Mouse (Mus musculus) hindbrain, postnatal 0 days (tissue): ENCODE measurements at regions not wholly inside any gene's neighbourhood (a gene's known extent, or its start where the extent isn't known, plus 50 kb on each side); places are given as distances from the start of the nearest gene placed in this dataset.

Experiments
- ATAC-seq: fragments of 200-750 bp; cut with Nextera tagmentation; 2 replicates; pipeline ENCODE4 v1.8.0; 2017; ENCODE audit warnings: mild to moderate bottlenecking, moderate TSS enrichment, moderate library complexity
- DNase-seq: peaks from one replicate; pipeline ENCODE4 v3.0.0-alpha.2; 2015; ENCODE audit warnings: low spot score
- H3K27ac ChIP-seq: fragments of 300-500 bp; sonication (generic); 2 replicates; pipeline ENCODE4 v1.5.1; 2014; ENCODE audit warnings: mild to moderate bottlenecking
- H3K27me3 ChIP-seq: fragments of 300-500 bp; sonication (generic); 2 replicates; pipeline ENCODE4 v1.6.1; 2014; ENCODE audit warnings: low read length, mixed read lengths; ENCODE audit not compliant: insufficient read depth
- H3K36me3 ChIP-seq: fragments of 300-500 bp; sonication (generic); 2 replicates; pipeline ENCODE4 v1.6.1; 2014; ENCODE audit warnings: low read length, mixed read lengths; ENCODE audit not compliant: insufficient read depth
- H3K4me1 ChIP-seq: fragments of 300-500 bp; sonication (generic); 2 replicates; pipeline ENCODE4 v1.6.1; 2014; ENCODE audit warnings: antibody characterized with exemption, low read length, mixed read lengths; ENCODE audit not compliant: insufficient read depth
- H3K4me2 ChIP-seq: fragments of 300-500 bp; sonication (generic); 2 replicates; pipeline ENCODE4 v1.6.1; 2014; ENCODE audit warnings: low read depth, mild to moderate bottlenecking, low read length, moderate library complexity, mixed read lengths
- H3K4me3 ChIP-seq: fragments of 300-500 bp; sonication (generic); 2 replicates; pipeline ENCODE4 v1.5.1; 2014; ENCODE audit warnings: low read length
- H3K9ac ChIP-seq: fragments of 300-500 bp; sonication (generic); replicated peaks from 2 replicates; pipeline ENCODE4 v1.6.1; 2014; ENCODE audit warnings: mild to moderate bottlenecking, low read length, moderate library complexity, mixed read lengths
- H3K9me3 ChIP-seq: fragments of 300-500 bp; sonication (generic); 2 replicates; pipeline ENCODE4 v1.6.1; 2016; ENCODE audit warnings: low read length, mixed read lengths
- CTCF ChIP-seq: IDR thresholded peaks from 2 replicates; pipeline ENCODE4 v1.5.1; 2016; ENCODE audit warnings: antibody characterized with exemption, control low read depth, low read depth
- WGBS: fragments of 180-500 bp; shearing (Covaris S2); extraction: QIAGEN DNeasy Blood & Tissue Kit; methylation state at CpG from one replicate; pipeline ENCODE4 v1.1.7; 2014; 5-methylcytosine and 5-hydroxymethylcytosine counted together

DNA sequence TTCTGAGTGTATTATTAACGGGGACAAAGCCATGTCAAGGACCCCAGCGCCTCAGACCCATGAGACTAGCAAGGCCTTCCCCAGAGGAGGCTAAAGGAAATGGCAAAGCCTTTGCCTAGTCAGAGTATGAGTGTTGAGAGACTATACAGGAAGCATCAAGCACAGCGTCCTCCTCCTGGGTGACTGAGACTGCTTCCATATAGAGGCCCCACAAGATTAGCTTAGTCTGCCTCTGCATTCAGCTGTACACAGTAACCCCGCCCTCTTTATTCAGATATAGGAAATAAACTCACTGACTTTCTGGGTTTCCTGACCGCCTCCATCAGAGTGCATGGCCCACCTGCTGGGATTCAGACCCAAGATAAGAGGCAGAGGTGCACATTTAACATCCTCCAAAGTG is 192.8 kb upstream of the Hes1 start:
- Histone ChIP-seq H3K36me3 (no peaks in the 10 kb centered on the region), H3K4me1 (no peaks in the 10 kb centered on the region), H3K27ac (no peak overlapping the region), H3K9me3 (no peaks in the 10 kb centered on the region), H3K4me2 (no peak overlapping the region), H3K4me3 (no peak overlapping the region), H3K9ac (no peak overlapping the region), H3K27me3 (no peaks in the 10 kb centered on the region)
- no peak for TF ChIP-seq CTCF
- 87% methylated on average over 5 of the region's 5 CpGs for WGBS
- ATAC-seq (no peak), DNase-seq (no peak)

DNA sequence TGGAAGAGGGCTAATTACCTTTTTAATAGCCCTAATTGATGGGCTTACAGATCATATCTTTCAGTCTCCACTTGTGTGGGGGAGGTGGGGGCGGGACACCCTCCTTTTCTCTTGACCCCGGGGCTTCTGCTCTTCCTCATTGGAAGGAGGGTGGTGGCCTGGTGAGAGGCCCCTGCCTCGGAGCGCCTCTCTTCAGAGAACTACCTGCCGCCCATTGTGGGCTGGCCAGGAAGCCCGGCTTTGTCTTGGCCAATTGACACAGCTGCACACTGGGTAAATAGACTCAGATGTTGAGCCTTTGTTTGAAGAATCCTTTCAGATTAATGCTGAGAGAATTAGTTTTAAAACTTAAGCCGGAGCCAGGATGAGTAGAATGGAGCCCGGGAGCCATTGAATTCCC is 188.0 kb upstream of the Hes1 start:
- Histone ChIP-seq H3K4me1 (no peaks in the 10 kb centered on the region), H3K36me3 (no peaks in the 10 kb centered on the region), H3K9ac (no peak overlapping the region), H3K27ac (no peak overlapping the region), H3K27me3 (no peaks in the 10 kb centered on the region), H3K4me2 (no peak overlapping the region), H3K4me3 (no peak overlapping the region), H3K9me3 (no peaks in the 10 kb centered on the region)
- DNase-seq (no peak), ATAC-seq (no peak)
- TF ChIP-seq CTCF = no peak
- 21% methylated on average over 8 of the region's 8 CpGs for WGBS

DNA sequence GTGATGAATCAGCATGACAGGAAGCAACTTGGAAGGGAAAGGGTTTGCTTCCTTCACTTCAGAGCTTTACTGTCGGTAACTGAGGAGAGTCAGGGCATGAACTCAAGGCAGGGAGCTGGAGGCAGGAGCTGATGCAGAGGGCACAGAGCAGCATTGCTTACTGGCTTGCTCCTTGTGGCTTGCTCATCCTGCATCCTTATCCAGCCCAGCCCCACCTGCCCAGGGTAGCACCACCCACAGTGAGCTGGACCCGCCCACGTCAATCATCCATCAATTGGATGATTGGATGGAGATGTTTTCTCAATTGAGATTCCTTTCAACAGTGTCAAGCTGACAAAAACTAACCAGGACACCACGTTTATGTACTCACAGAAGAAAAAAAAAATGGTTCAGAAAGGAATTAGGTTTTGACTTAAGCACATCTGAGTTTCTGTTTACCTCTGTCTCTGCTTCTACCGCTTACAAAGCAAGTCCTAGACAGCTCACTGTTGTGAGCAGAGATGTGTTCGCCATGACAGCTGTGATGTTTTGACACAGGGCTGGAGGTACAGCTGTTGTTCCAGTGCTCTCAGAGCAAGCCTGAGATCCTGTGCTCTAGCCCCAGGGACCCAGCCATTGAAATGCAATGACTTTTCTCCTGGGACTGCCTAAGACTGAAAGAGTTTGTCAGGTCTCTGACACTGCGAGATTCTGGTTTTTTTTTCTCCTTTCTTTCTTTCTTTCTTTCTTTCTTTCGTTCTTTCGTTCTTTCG is 186.6 kb upstream of the Hes1 start:
- H3K36me3 ChIP-seq = no peaks in the 10 kb centered on the region
- no peak overlapping the region for H3K4me2 ChIP-seq
- H3K4me3 ChIP-seq = no peak overlapping the region
- 26% methylated on average over 10 of the region's 10 CpGs for WGBS
- no peaks in the 10 kb centered on the region for H3K27me3 ChIP-seq
- no peaks in the 10 kb centered on the region for H3K9me3 ChIP-seq
- peaks cover 6% of the 10 kb centered on the region for H3K4me1 ChIP-seq
- DNase-seq (no peak), ATAC-seq (no peak)
- no peak overlapping the region for H3K27ac ChIP-seq
- TF ChIP-seq CTCF = no peak
- no peak overlapping the region for H3K9ac ChIP-seq

DNA sequence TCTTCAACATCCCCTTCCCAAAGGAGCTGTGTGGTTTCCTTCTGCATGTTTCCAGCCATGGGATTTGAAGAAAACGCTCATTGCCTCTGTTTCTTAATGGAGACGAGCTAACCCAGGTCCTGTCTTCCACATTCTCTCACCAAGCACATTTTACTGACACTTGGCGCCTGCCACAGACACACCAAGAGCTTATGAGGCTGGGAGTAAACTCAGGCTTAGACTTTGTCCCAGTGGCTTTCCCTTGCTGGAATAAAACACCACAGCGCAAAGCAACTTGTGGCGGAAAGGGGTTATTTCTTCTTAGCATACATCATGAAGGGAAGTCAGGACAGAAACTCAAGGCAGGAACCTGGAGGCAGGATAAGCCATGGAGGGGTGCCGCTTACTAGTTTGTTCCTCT is 184.5 kb upstream of the Hes1 start:
- ATAC-seq (no peak), DNase-seq (no peak)
- no peaks in the 10 kb centered on the region for H3K9me3 ChIP-seq
- H3K4me2 ChIP-seq = no peak overlapping the region
- no peaks in the 10 kb centered on the region for H3K36me3 ChIP-seq
- no peak overlapping the region for H3K4me3 ChIP-seq
- H3K27me3 ChIP-seq = no peaks in the 10 kb centered on the region
- H3K4me1 ChIP-seq = peaks cover 16% of the 10 kb centered on the region
- WGBS = 81% methylated on average over 6 of the region's 6 CpGs
- TF ChIP-seq CTCF = no peak
- no peak overlapping the region for H3K9ac ChIP-seq
- H3K27ac ChIP-seq = no peak overlapping the region

DNA sequence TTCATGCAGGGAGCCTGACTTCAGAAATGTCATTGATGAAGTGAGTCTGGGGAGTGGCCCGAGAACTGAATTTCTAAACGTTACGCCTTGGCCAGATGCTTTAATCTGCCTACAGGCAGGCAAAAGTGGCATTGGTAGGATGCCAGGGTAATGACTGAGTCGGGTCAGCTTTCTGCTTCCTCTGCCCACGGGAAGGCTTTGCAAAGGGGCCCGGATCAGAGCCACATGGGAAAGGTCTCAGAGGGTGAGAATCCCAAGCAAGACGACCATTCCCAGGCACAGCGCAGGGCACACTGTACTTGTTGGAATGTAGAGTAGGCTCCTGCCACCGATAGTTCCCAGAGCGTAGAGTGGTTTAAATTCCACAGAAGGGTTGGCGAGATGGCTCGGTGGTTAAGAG is 182.7 kb upstream of the Hes1 start:
- Histone ChIP-seq H3K4me2 (no peak overlapping the region), H3K4me1 (peaks cover 16% of the 10 kb centered on the region), H3K9ac (no peak overlapping the region), H3K27ac (no peak overlapping the region), H3K4me3 (no peak overlapping the region), H3K9me3 (no peaks in the 10 kb centered on the region), H3K36me3 (no peaks in the 10 kb centered on the region), H3K27me3 (no peaks in the 10 kb centered on the region)
- DNase-seq (peak; percentile 56), ATAC-seq (no peak)
- 23% methylated on average over 12 of the region's 12 CpGs for WGBS
- TF ChIP-seq CTCF = no peak

DNA sequence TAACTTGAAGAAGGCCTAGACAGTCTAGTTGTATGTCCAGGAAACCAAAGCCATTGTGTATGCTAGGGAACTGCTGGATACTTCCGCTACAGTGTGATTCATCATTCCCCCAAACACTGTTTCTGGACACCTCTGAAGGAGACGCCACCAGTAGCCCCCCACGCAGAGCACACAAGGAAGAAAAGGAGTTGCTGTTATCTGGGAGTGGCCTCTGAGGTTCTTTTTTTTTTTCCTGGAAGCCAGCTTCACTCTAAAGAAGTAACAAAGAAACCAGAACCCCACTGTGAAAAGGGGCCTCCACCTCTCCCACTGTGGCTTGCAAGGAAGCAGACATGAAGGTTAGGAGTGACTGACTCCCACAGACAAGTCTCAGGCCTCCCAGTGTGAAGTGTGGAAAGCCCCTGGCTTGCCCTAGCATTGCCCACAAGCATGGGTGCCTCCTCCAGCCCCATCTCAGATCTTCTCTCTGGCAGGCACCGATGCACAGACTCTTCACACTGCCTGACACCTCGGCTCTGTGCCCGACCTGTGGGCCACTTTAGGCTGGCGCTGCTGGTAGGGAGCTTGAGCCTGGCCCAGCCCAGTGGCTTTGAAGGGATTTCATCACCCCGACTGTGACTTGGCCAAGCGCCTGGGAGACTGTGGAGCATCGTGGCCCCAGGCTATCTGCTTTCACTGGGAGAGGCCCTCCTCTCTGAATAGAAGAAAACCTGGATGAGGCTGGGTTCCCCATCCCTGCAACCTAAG is 181.8 kb upstream of the Hes1 start:
- no peak overlapping the region for H3K4me3 ChIP-seq
- DNase-seq (peak; percentile 78), ATAC-seq (peak; percentile 68)
- no peaks in the 10 kb centered on the region for H3K36me3 ChIP-seq
- H3K27me3 ChIP-seq = no peaks in the 10 kb centered on the region
- H3K4me1 ChIP-seq = peaks cover 16% of the 10 kb centered on the region
- no peak for TF ChIP-seq CTCF
- no peaks in the 10 kb centered on the region for H3K9me3 ChIP-seq
- 22% methylated on average over 10 of the region's 10 CpGs for WGBS
- H3K9ac ChIP-seq = no peak overlapping the region
- H3K4me2 ChIP-seq = no peak overlapping the region
- H3K27ac ChIP-seq = no peak overlapping the region
